Mouse (Mus musculus) olfactory bulb, adult 2 months (tissue): ENCODE data around the gene Rxrg.

Experiments used
- CTCF ChIP-seq: fragments of 200-500 bp; IDR thresholded peaks from 2 replicates; pipeline ENCODE4 v1.5.1; 2012; ENCODE audit warnings: low read depth, mild to moderate bottlenecking, low read length, moderate library complexity; ENCODE audit not compliant: insufficient read depth
- POLR2A ChIP-seq: fragments of 200-500 bp; IDR thresholded peaks from 2 replicates; pipeline ENCODE4 v1.6.1; 2012; ENCODE audit warnings: mild to moderate bottlenecking, low read depth, low read length, moderate library complexity; ENCODE audit not compliant: insufficient read depth

- TF ChIP-seq CTCF: no peak
- no peak for TF ChIP-seq POLR2A
Measured at GRCm38 (mm10) chr1:167663136-167663535, 65.0 kb downstream of the Rxrg start.
